Mouse (Mus musculus) neural tube, embryonic 15.5 days (tissue): ENCODE data around the gene Ptprm. TPM values are rescaled to one million over a fixed set of nuclear protein-coding genes. Genes with fewer than 3 reads are reported as not detected.
A peak's percentile ranks its signal among the peaks of the same experiment; 100 is the strongest.

ENCODE experiments used
- ATAC-seq: fragments of 200-750 bp; cut with Nextera tagmentation; 2 replicates; pipeline ENCODE4 v1.8.0; 2017; ENCODE audit warnings: mild to moderate bottlenecking, moderate TSS enrichment, moderate library complexity; ENCODE audit not compliant: low FRiP score
- H3K27ac ChIP-seq: fragments of 300-500 bp; sonication (generic); replicated peaks from 2 replicates; pipeline ENCODE4 v1.5.1; 2015; ENCODE audit warnings: mild to moderate bottlenecking, inconsistent platforms
- H3K27me3 ChIP-seq: fragments of 300-500 bp; sonication (generic); replicated peaks from 2 replicates; pipeline ENCODE4 v1.6.1; 2015; ENCODE audit warnings: inconsistent platforms
- H3K36me3 ChIP-seq: fragments of 300-500 bp; sonication (generic); 2 replicates; pipeline ENCODE4 v1.6.1; 2015; ENCODE audit warnings: inconsistent platforms
- H3K4me1 ChIP-seq: fragments of 300-500 bp; sonication (generic); 2 replicates; pipeline ENCODE4 v1.6.1; 2015; ENCODE audit warnings: inconsistent platforms
- H3K4me2 ChIP-seq: fragments of 300-500 bp; sonication (generic); 2 replicates; pipeline ENCODE4 v1.6.1; 2015; ENCODE audit warnings: inconsistent platforms, mild to moderate bottlenecking, moderate library complexity
- H3K4me3 ChIP-seq: fragments of 300-500 bp; sonication (generic); replicated peaks from 2 replicates; pipeline ENCODE4 v1.5.1; 2015; ENCODE audit warnings: mild to moderate bottlenecking, inconsistent platforms
- H3K9ac ChIP-seq: fragments of 300-500 bp; sonication (generic); replicated peaks from 2 replicates; pipeline ENCODE4 v1.6.1; 2015; ENCODE audit warnings: mild to moderate bottlenecking, inconsistent platforms
- H3K9me3 ChIP-seq: fragments of 300-500 bp; sonication (generic); replicated peaks from 2 replicates; pipeline ENCODE4 v1.6.1; 2016; ENCODE audit warnings: inconsistent platforms
- WGBS: fragments of 180-500 bp; shearing (Covaris S2); methylation state at CpG from one replicate; pipeline ENCODE4 v1.1.7; 2015; ENCODE audit warnings: mixed read lengths; 5-methylcytosine and 5-hydroxymethylcytosine counted together
- polyA plus RNA-seq: library from polyadenylated mRNA; unstranded; fragments of >200 nt; fragmentation: Nextera tagmentation; extraction: Ambion mirVana; gene quantifications from 2 replicates; pipeline ENCODE4 v1.2.1, GENCODE M21; 2015

Ptprm gene
- polyA plus RNA-seq, 1 experiment from 2014 or later, result 25.3 TPM

GRCm38 (mm10) chr17:67274531-67275094 is 79.6 kb downstream of the Ptprm start:
- no peak overlapping the region for H3K4me3 ChIP-seq
- H3K27me3 ChIP-seq, result no peaks in the 10 kb centered on the region
- peak; percentile 68 for ATAC-seq
- peak overlapping the region; percentile 60 for H3K27ac ChIP-seq
- H3K4me1 ChIP-seq, result peaks cover 15% of the 10 kb centered on the region
- H3K9me3 ChIP-seq, result no peaks in the 10 kb centered on the region
- 29% methylated on average over 21 of the region's 21 CpGs for WGBS
- no peaks in the 10 kb centered on the region for H3K36me3 ChIP-seq
- no peak overlapping the region for H3K9ac ChIP-seq
- H3K4me2 ChIP-seq, result peak overlapping the region; percentile 20; the same call in 1 of the 2 replicates

DNA sequence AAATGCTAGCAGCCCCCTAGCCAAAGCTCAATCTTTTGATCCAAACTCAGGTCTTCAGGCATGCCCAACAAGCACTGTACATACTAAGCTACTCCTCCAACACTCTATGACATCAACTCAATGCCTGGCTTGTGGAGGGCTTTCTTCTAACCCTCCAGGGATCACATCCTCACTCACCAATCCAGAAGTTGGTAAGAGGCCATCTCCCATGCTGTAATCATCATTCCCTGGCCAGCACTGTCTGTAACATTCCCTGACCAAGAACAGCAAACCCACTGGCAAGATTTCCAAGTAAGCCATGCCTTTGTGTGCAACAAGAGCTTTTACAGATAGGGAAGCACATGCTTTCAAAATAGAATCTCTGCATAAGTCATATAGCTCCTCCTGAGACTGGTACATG is 81.3 kb downstream of the Ptprm start:
- Histone ChIP-seq H3K9ac (no peak overlapping the region), H3K36me3 (no peaks in the 10 kb centered on the region), H3K4me3 (no peak overlapping the region)

DNA sequence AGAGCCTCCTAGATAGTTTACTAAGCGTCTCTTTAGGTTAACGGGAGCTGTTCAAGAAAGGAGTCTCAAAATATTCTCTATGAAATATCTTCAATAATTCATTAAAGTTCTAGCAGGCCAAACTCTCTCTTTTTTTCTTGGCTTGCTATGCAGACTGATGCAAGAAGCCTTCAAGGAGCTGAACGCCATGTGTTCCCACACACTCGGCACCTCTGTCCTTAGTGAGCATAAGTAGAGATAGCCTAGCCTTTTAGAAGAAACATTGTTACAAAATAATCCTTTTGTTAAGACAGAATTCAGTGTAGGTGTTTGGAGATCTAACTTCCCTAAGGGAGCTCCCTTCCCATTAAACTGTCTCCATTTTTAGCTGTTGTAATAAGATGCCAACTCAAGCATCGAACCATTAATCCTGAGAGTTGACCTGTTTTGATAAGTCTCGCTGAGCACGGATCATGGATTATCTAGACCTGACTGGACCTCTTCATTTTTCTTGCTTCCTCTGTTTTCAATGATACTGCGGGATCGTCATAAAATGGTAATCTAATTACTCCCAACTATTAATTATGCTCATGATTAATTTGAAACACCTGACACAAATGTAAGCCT is 85.7 kb downstream of the Ptprm start:
- no peaks in the 10 kb centered on the region for H3K27me3 ChIP-seq
- H3K36me3 ChIP-seq, result no peaks in the 10 kb centered on the region
- H3K4me1 ChIP-seq, result no peaks in the 10 kb centered on the region
- H3K4me3 ChIP-seq, result no peak overlapping the region
- ATAC-seq, result no peak
- H3K27ac ChIP-seq, result no peak overlapping the region
- H3K9ac ChIP-seq, result no peak overlapping the region
- no peaks in the 10 kb centered on the region for H3K9me3 ChIP-seq
- H3K4me2 ChIP-seq, result no peak overlapping the region
- WGBS, result 75% methylated on average over 9 of the region's 9 CpGs

More for the DNA sequence above, 81.3 kb downstream of the Ptprm start:
- ATAC-seq, result no peak
- no peaks in the 10 kb centered on the region for H3K27me3 ChIP-seq
- H3K4me2 ChIP-seq, result no peak overlapping the region
- H3K27ac ChIP-seq, result no peak overlapping the region
- no peaks in the 10 kb centered on the region for H3K9me3 ChIP-seq
- peaks cover 15% of the 10 kb centered on the region for H3K4me1 ChIP-seq

DNA sequence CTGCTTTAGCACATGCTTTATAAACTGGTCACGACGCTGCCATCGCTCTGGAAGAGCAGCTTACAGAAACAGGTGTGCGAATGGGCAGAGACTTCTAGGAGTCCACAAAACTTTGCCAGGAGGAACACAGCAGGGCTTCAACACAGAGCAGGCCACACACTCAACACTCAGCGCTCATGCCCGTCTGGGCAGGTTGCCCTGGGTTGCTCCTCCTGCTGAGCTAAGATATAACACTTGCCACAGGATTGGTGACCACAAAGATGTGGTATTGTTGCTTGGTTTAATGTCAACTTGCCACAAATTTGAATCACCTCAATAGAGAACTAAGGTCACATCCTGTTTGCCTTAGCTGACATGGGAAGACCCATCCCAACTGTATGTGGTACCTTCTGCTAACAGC is 88.0 kb downstream of the Ptprm start:
- 93% methylated on average over 6 of the region's 6 CpGs for WGBS
- Histone ChIP-seq H3K4me2 (no peak overlapping the region), H3K27me3 (no peaks in the 10 kb centered on the region), H3K9ac (no peak overlapping the region), H3K4me3 (no peak overlapping the region), H3K4me1 (no peaks in the 10 kb centered on the region), H3K9me3 (no peaks in the 10 kb centered on the region), H3K36me3 (no peaks in the 10 kb centered on the region), H3K27ac (no peak overlapping the region)
- ATAC-seq, result no peak

GRCm38 (mm10) chr17:67265520-67265919 is 88.7 kb downstream of the Ptprm start:
- no peaks in the 10 kb centered on the region for H3K36me3 ChIP-seq
- no peak overlapping the region for H3K4me3 ChIP-seq
- H3K9ac ChIP-seq, result no peak overlapping the region
- H3K4me1 ChIP-seq, result no peaks in the 10 kb centered on the region
- H3K27me3 ChIP-seq, result no peaks in the 10 kb centered on the region
- no peak for ATAC-seq
- H3K27ac ChIP-seq, result no peak overlapping the region
- no peak overlapping the region for H3K4me2 ChIP-seq
- H3K9me3 ChIP-seq, result no peaks in the 10 kb centered on the region
- WGBS, result 93% methylated on average over 4 of the region's 4 CpGs

DNA sequence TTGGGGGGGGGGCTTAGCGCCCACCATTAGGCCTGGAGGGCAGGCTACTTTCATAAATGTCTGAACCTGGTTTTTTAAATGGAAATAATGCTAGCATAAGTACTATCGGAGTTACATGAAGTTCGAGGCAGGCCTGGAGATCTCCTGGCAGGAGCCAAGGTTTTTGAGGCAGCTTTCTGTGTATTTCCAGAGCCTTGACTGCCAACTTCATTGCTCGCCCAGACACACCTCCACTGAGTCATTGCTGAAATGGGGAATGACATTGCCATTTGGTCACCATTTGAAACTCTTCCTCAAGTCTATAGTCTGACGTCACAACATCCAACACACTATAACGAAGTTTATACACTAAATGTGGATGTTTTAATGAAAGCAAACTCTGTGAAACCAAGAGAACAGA is 89.5 kb downstream of the Ptprm start:
- Histone ChIP-seq H3K36me3 (no peaks in the 10 kb centered on the region), H3K4me3 (no peak overlapping the region), H3K27ac (no peak overlapping the region), H3K9me3 (no peaks in the 10 kb centered on the region), H3K4me2 (no peak overlapping the region), H3K9ac (no peak overlapping the region), H3K4me1 (no peaks in the 10 kb centered on the region), H3K27me3 (no peaks in the 10 kb centered on the region)
- 97% methylated on average over 6 of the region's 6 CpGs for WGBS
- ATAC-seq, result no peak

GRCm38 (mm10) chr17:67263024-67263423 is 91.2 kb downstream of the Ptprm start:
- no peaks in the 10 kb centered on the region for H3K4me1 ChIP-seq
- no peak overlapping the region for H3K4me3 ChIP-seq
- H3K9ac ChIP-seq, result no peak overlapping the region
- 88% methylated on average over 1 of the region's 1 CpGs for WGBS
- H3K27ac ChIP-seq, result no peak overlapping the region
- H3K27me3 ChIP-seq, result no peaks in the 10 kb centered on the region
- H3K4me2 ChIP-seq, result no peak overlapping the region
- no peak for ATAC-seq
- H3K9me3 ChIP-seq, result no peaks in the 10 kb centered on the region
- H3K36me3 ChIP-seq, result no peaks in the 10 kb centered on the region

DNA sequence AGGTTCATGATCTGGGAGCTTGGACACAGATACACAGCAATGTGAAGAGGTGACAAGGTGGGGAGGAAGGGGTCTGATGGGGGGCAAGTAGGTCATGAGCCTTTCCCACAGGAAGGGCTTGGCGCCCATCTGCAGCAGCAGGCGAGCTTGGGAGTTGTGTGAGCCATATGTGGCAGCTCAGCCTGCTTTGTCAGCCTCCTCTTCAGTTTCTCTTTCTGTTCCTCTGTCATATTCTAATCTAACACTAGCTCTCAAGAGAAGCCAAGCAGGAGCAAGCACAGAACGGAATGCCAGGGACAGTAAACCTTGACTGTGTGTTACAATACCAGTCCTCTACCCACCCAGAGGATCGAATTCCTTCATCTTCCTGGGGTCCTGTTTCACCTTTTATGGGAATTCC is 94.2 kb downstream of the Ptprm start:
- WGBS, result 89% methylated on average over 4 of the region's 4 CpGs
- H3K27me3 ChIP-seq, result no peaks in the 10 kb centered on the region
- no peaks in the 10 kb centered on the region for H3K4me1 ChIP-seq
- no peak for ATAC-seq
- no peaks in the 10 kb centered on the region for H3K36me3 ChIP-seq
- H3K27ac ChIP-seq, result no peak overlapping the region
- H3K4me2 ChIP-seq, result no peak overlapping the region
- H3K4me3 ChIP-seq, result no peak overlapping the region
- no peak overlapping the region for H3K9ac ChIP-seq
- H3K9me3 ChIP-seq, result no peaks in the 10 kb centered on the region

DNA sequence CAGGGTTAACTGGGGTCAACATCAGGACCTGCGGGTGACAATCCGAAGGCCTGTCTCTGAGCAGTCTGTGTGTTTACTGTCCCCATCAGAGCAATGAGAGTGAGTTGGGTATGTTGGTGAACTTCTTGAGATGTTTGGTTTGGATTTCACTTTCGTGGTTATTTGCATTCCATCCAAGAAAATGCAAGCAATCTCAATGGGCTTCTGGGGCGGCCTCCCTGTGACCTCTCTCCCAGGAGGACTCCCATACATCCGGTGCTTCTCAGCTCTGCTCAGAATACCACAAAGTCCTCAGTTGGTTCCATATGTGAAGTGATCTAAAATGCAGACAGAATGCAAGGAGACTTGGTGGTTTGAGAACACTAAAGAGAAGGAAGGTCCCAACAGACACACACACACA is 96.5 kb downstream of the Ptprm start:
- Histone ChIP-seq H3K4me3 (no peak overlapping the region), H3K4me1 (no peaks in the 10 kb centered on the region), H3K27me3 (no peaks in the 10 kb centered on the region), H3K4me2 (no peak overlapping the region), H3K9ac (no peak overlapping the region), H3K9me3 (no peaks in the 10 kb centered on the region), H3K36me3 (no peaks in the 10 kb centered on the region), H3K27ac (no peak overlapping the region)
- 93% methylated on average over 5 of the region's 5 CpGs for WGBS
- no peak for ATAC-seq

DNA sequence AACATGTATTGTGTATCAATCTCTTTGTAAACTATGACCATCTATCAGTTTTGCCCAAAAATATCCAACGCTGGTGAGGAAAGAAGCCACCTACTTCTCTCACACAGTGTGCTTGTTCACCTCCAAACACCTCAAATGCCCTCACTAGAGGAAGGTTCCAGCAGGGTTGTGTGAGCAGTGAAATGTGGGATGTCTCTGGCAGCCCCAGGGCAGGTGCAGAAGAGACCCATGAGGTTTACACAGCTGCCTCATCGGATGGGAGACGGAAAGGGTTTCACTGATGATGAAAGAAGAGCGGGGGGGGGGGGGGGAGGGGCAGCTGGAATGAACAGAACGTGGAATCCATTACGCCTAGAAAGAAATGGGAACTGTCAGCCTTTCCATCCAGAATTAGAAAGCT is 98.1 kb downstream of the Ptprm start:
- Histone ChIP-seq H3K9ac (no peak overlapping the region), H3K4me1 (no peaks in the 10 kb centered on the region), H3K27me3 (no peaks in the 10 kb centered on the region), H3K9me3 (no peaks in the 10 kb centered on the region), H3K27ac (no peak overlapping the region), H3K36me3 (no peaks in the 10 kb centered on the region), H3K4me2 (no peak overlapping the region), H3K4me3 (no peak overlapping the region)
- WGBS, result 64% methylated on average over 4 of the region's 6 CpGs
- no peak for ATAC-seq

DNA sequence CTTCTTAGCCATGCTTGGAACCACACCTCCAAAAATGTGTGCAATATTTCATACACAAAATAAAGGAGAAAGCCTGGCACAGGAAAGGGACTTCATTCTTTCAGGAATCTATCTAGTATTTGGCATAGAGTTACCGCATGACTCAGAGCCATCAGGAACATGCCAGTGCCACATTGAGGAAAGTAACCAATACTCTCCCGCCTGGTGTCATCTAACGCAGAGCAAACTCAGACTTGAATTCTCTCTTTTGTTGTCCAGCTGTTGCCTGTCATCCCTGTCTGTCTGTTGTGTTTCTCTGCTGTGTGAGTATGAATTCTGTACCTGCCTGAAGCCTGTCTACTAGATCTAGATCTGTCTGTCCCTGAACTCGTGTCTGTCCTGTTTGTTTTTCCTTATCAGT is 100.8 kb downstream of the Ptprm start:
- H3K36me3 ChIP-seq, result no peaks in the 10 kb centered on the region
- H3K4me1 ChIP-seq, result no peaks in the 10 kb centered on the region
- no peak overlapping the region for H3K4me3 ChIP-seq
- no peaks in the 10 kb centered on the region for H3K9me3 ChIP-seq
- no peak for ATAC-seq
- H3K9ac ChIP-seq, result no peak overlapping the region
- WGBS, result 78% methylated on average over 4 of the region's 4 CpGs
- no peak overlapping the region for H3K27ac ChIP-seq
- no peak overlapping the region for H3K4me2 ChIP-seq
- H3K27me3 ChIP-seq, result no peaks in the 10 kb centered on the region

- H3K9me3 ChIP-seq, result no peaks in the 10 kb centered on the region
- H3K27me3 ChIP-seq, result no peaks in the 10 kb centered on the region
- 60% methylated on average over 6 of the region's 6 CpGs for WGBS
- no peak overlapping the region for H3K4me3 ChIP-seq
- no peak overlapping the region for H3K9ac ChIP-seq
- no peak overlapping the region for H3K4me2 ChIP-seq
- no peaks in the 10 kb centered on the region for H3K4me1 ChIP-seq
- no peaks in the 10 kb centered on the region for H3K36me3 ChIP-seq
- ATAC-seq, result no peak
- H3K27ac ChIP-seq, result no peak overlapping the region
Observed at GRCm38 (mm10) chr17:67252992-67253391, 101.3 kb downstream of the Ptprm start.
